In genomic region chr19:3610886-3611285, GRCm38 (mm10) we compare ENCODE assay signal across 9 mouse cellular contexts. TPM values are rescaled to one million over a fixed set of nuclear protein-coding genes. Genes with fewer than 3 reads are reported as not detected.
A peak's percentile ranks its signal among the peaks of the same experiment; 100 is the strongest.
DNase-seq lines count a peak whose midpoint lies in the region; ATAC-seq and TF ChIP-seq lines count a peak whose summit lies in the region.
"Had no signal": no experiment of that assay in that cellular context is flagged by ENCODE, and none has a peak within 500 bp of the region (broad histone marks: within the 10 kb centered on the region; RNA-seq: fewer than 3 reads in every experiment).

No protein-coding gene starts in this region.

- POLR2A ChIA-PET in Patski (lab: Charles Lee) = no interaction called here

- no peak overlapping the region for H3K4me2 ChIP-seq in lung, embryonic 14.5 days
- H3K4me2 ChIP-seq: hindbrain, embryonic 12.5 days had no signal

- no peaks in the 10 kb centered on the region for H3K4me1 ChIP-seq in lung, embryonic 14.5 days (ENCODE audit: insufficient read depth)
- H3K4me1 ChIP-seq: hindbrain, embryonic 12.5 days had no signal

- CTCF ChIA-PET in Patski (lab: Charles Lee) = interaction anchor here (1.4 to 2.0 kb wide), 2 partner anchors 13 to 25 kb away, joined by 5 to 6 read pairs; no protein-coding TSS in a partner anchor

- WGBS in lung, embryonic 14.5 days = 100% methylated on average over 2 of the region's 2 CpGs

- peak; percentile 29 for DNase-seq in lung, embryonic 14.5 days
- DNase-seq in lung, postnatal 4 days = no peak
- peak; percentile 15 for DNase-seq in Patski (ENCODE audit: low read depth, low spot score)
- DNase-seq in cerebellum, adult 11-12 months = peak; percentile 39
- DNase-seq in kidney, postnatal 36 days = peak; percentile 35 to 67
- no peak for DNase-seq in embryo, embryonic 10 days (ENCODE audit: low spot score)
- DNase-seq in heart, postnatal 25 days (ENCODE audit: low spot score) = no peak

- H3K36me3 ChIP-seq in lung, embryonic 14.5 days (ENCODE audit: insufficient read depth) = peaks cover 64% of the 10 kb centered on the region

- no peak overlapping the region for H3K9ac ChIP-seq in lung, embryonic 14.5 days
- H3K9ac ChIP-seq: hindbrain, embryonic 12.5 days had no signal

- no peak overlapping the region for H3K27ac ChIP-seq in lung, embryonic 14.5 days (ENCODE audit: low read depth)
- H3K27ac ChIP-seq: hindbrain, embryonic 12.5 days had no signal

- no peak overlapping the region for H3K4me3 ChIP-seq in lung, embryonic 14.5 days (ENCODE audit: low read depth, low read length)
- H3K4me3 ChIP-seq: hindbrain, embryonic 12.5 days had no signal

- in situ Hi-C loops in Patski (cut with MboI; ENCODE audit: low pct_unique_long_range_greater_than_20kb) = no loop called here

- TF ChIP-seq CTCF in lung, embryonic 14.5 days (IDR thresholded peaks at IDR 0.05; ENCODE audit: low read depth) = no peak
- no peak for TF ChIP-seq CTCF in Patski (IDR thresholded peaks at IDR 0.05)

- no peaks in the 10 kb centered on the region for H3K9me3 ChIP-seq in lung, embryonic 14.5 days (ENCODE audit: low read depth, low read length)
- H3K9me3 ChIP-seq: hindbrain, embryonic 12.5 days had no signal

- H3K27me3 ChIP-seq in lung, embryonic 14.5 days (ENCODE audit: insufficient read depth, low read length) = no peaks in the 10 kb centered on the region
- H3K27me3 ChIP-seq in Patski = no peaks in the 10 kb centered on the region
- H3K27me3 ChIP-seq: hindbrain, embryonic 12.5 days had no signal

- intact Hi-C loops in heart, postnatal 25 days (cut with DNase I) = no loop called here

- no peak for ATAC-seq in lung, embryonic 14.5 days (ENCODE audit: insufficient read depth)
- ATAC-seq in Patski = peak; percentile 55
- ATAC-seq in erythroid progenitor cell, adult 5-6 weeks (replicated peaks; ENCODE audit: low FRiP score, poor library complexity, severe bottlenecking) = no peak

RNA-seq across cellular contexts. Expression of gene Ppp6r3, which starts 35.3 kb away (rescaled TPM):
- 71.3 and 74.6 TPM in 2 replicates for polyA plus RNA-seq in lung, embryonic 14.5 days (2014; fragmentation: Nextera tagmentation; extraction: Ambion mirVana)
- 103 TPM for polyA plus RNA-seq in Patski (2021)
- 117 and 121 TPM in 2 replicates for total RNA-seq in erythroid progenitor cell, adult 5-6 weeks (2015; ENCODE audit: low replicate concordance)
- total RNA-seq in erythroid progenitor cell, adult 5-6 weeks (2017; ENCODE audit: low replicate concordance) = 142 and 208 TPM in 2 replicates
- total RNA-seq in heart, postnatal 25 days (2021) = 10 to 100 TPM; 68.8 to 83.0 TPM

Comparison
In these comparisons a context has a peak if more than half of its experiments do, and no peak if none do; other contexts are left out.
1. DNase-seq: peak in lung, embryonic 14.5 days (single experiment), Patski (single experiment), cerebellum, adult 11-12 months (single experiment) and kidney, postnatal 36 days (2 of 2); none in lung, postnatal 4 days (0 of 2), embryo, embryonic 10 days (single experiment) and heart, postnatal 25 days (single experiment).